Mouse (Mus musculus) brain, embryonic 14.5 days (tissue): ENCODE measurements at regions not wholly inside any gene's neighbourhood (a gene's known extent, or its start where the extent isn't known, plus 50 kb on each side); places are given as distances from the start of the nearest gene placed in this dataset.

Source experiments
- CTCF ChIP-seq: fragments of 200-500 bp; IDR thresholded peaks from 2 replicates; pipeline ENCODE4 v1.5.1; 2012; ENCODE audit warnings: inconsistent platforms, mild to moderate bottlenecking, moderate library complexity, borderline replicate concordance; ENCODE audit not compliant: insufficient read depth, insufficient read length; ENCODE audit errors: extremely low read depth
- POLR2A ChIP-seq: fragments of 200-500 bp; IDR thresholded peaks from 2 replicates; pipeline ENCODE4 v1.6.1; 2012; ENCODE audit warnings: mild to moderate bottlenecking, inconsistent platforms, borderline replicate concordance; ENCODE audit not compliant: poor library complexity, insufficient read depth, insufficient read length, severe bottlenecking; ENCODE audit errors: extremely low read depth

DNA sequence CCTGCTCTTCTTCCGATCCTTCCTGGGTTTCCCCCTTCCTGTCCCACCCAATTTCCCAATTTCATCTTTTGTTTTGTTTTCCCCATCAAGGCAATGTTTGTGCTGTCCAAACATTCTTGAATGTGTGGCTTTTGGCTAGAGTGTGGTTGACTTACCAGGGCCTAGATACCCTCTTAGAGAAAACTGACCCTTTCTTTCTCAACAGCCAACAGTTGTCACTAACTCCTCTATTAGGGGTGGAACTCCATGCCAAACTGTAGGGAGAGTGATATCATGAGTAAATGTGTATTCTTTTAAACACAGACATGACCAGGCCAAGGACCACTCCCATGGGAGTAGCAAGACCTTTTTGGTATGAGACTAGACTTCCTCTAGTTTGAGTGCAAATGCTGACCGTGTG lies 1145.0 kb downstream of the Adam3 start:
- TF ChIP-seq CTCF (no peak), POLR2A (no peak)
